Mouse (Mus musculus): ENCODE results near the gene Epb42. TPM values are rescaled to one million over a fixed set of nuclear protein-coding genes. Genes with fewer than 3 reads are reported as not detected.

Epb42 gene
- polyA plus RNA-seq (2012; fragmentation: generic; extraction: Trizol) = not detected
- long read RNA-seq, experiment 1 = 0 reads
- long read RNA-seq, experiment 2 = 0 reads

DNA sequence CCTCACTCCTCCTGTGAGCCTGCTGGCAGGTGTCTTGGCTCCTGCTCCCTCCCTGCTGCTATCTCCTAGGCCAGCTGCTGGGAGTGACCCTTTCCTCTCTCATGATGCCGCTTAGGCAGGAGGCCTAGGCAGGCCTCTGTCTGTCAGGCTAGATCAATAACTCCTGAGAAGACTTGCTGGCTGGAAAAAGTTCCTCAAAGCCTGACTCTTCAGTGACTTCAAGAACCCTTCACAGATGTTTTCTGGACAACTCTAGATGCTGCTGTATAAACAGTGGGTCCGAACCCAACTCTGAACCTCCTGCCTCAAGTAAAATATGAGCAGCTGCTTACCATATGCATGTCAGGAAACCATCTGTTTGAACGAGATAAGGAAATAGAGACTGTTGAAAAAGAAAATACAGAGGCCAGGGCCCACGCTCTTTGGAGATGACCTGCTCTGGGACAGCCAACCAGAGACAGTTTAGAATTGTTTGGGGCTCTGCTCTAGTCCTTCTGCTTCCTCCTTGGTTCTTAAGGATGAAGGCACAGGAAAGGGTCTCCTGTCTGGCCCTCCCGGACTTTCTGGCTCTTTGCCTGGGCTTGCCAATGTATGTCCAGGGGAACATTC, at the start of gene Epb42:
Gene Epb42 (minus strand): TSS at position 340 of the 609 bp plus-strand sequence.
- Histone ChIP-seq H3K79me2 (ENCODE audit: control insufficient read depth, insufficient read depth) (no peaks in the 10 kb centered on the region), H3K4me3 (ENCODE audit: insufficient read depth, poor library complexity, severe bottlenecking) (no peak within 1 kb of the TSS), H3K79me3 (ENCODE audit: low read depth) (no peaks in the 10 kb centered on the region), H3K36me3 (ENCODE audit: control insufficient read depth, insufficient read depth) (no peaks in the 10 kb centered on the region), H3K27me3 (ENCODE audit: control insufficient read depth, insufficient read depth, insufficient read length) (peaks cover 4% of the 10 kb centered on the region), H3ac (ENCODE audit: control insufficient read depth, insufficient read length, low read depth) (no peak within 1 kb of the TSS)
- TF ChIP-seq CTCF (IDR thresholded peaks at IDR 0.05; ENCODE audit: control insufficient read depth, insufficient read depth, insufficient read length) = no peak
- TF ChIP-seq USF1 (IDR thresholded peaks at IDR 0.05; ENCODE audit: low read depth) = no peak
- TF ChIP-seq MAX (IDR thresholded peaks at IDR 0.05) = no peak
- TF ChIP-seq FOSL1 (IDR thresholded peaks at IDR 0.05; ENCODE audit: insufficient read depth, low read length, poor library complexity, severe bottlenecking) = no peak

DNA sequence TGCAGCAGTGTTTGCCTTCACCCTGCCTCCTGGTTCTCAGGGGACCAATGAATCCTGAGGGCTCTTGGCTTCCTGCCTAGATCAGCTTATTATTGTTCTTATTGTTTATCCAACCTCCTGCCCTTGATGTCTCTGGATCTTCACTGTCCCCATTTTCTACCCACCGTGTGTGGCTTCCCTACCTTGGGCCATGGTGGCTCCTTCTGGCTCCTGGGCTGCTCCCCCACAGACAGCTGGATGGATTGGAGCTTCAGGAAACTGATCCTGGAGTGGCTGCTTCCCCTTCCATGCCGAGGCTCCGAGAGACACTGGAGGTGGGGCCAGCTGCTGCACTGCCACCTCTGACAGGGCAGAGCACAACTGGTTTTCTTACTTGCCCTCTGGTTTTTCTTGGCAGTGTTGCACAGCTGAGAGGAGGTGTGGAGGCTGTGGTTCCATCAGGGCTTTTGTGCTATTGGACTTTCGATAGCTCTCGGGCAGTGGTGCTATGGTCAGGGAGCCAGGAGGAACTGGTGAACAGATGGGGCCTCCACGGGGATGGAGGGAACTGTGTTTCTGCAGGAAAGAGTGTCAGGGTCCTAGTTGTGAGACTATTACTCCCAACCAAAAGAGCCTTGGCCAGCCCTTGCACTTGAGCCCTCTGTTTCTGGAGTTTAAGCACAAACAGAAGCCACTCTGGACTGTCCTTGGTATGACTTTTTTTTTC, 48.8 kb upstream of the Epb42 start, which contains the start of gene Tgm5:
Gene Tgm5 (minus strand): TSS at position 362 of the 706 bp plus-strand sequence.
- no peaks in the 10 kb centered on the region for H3K79me3 ChIP-seq (ENCODE audit: low read depth)
- TF ChIP-seq CTCF (IDR thresholded peaks at IDR 0.05; ENCODE audit: control insufficient read depth, insufficient read depth, insufficient read length) (no peak), MYOG (IDR thresholded peaks at IDR 0.05; ENCODE audit: control insufficient read depth, extremely low read depth, insufficient read length) (no peak), MYOD1 (IDR thresholded peaks at IDR 0.05; ENCODE audit: control insufficient read depth, insufficient read length, low read depth) (no peak), CEBPB (IDR thresholded peaks at IDR 0.05; ENCODE audit: low read depth) (no peak), USF1 (IDR thresholded peaks at IDR 0.05; ENCODE audit: low read depth) (no peak), FOSL1 (IDR thresholded peaks at IDR 0.05; ENCODE audit: insufficient read depth, low read length, poor library complexity, severe bottlenecking) (no peak), MAX (IDR thresholded peaks at IDR 0.05) (no peak)
- no peaks in the 10 kb centered on the region for H3K27me3 ChIP-seq (ENCODE audit: control insufficient read depth, insufficient read depth, insufficient read length)
- no peak within 1 kb of the TSS for H3K4me3 ChIP-seq (ENCODE audit: insufficient read depth, poor library complexity, severe bottlenecking)
- no peaks in the 10 kb centered on the region for H3K36me3 ChIP-seq (ENCODE audit: control insufficient read depth, insufficient read depth)
- H3K79me2 ChIP-seq (ENCODE audit: control insufficient read depth, insufficient read depth) = no peaks in the 10 kb centered on the region
- no peak within 1 kb of the TSS for H3ac ChIP-seq (ENCODE audit: control insufficient read depth, insufficient read length, low read depth)

DNA sequence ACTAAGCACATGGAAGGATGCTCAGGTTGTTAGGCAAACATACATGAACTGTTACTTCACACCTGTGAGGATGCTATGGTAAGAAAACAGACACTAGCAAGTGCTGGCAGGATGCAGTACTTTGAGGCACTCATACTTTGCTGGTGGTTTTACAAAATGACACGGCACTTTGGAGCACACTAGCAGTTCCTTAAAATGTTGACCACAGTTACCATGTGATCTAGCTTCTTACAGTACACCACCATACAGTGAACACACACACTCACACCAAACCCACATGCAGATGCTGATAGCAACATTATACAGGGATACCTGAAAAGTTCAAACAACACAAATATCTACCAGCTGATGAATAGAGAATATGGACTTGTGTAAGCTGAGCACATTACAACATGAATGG, 45.8 kb upstream of the Epb42 start:
- H3K27me3 ChIP-seq (ENCODE audit: control insufficient read depth, insufficient read depth, insufficient read length) = peaks cover 2% of the 10 kb centered on the region
- H3ac ChIP-seq (ENCODE audit: control insufficient read depth, insufficient read length, low read depth) = no peak overlapping the region
- no peaks in the 10 kb centered on the region for H3K36me3 ChIP-seq (ENCODE audit: control insufficient read depth, insufficient read depth)
- H3K79me3 ChIP-seq (ENCODE audit: low read depth) = no peaks in the 10 kb centered on the region
- no peaks in the 10 kb centered on the region for H3K79me2 ChIP-seq (ENCODE audit: control insufficient read depth, insufficient read depth)
- TF ChIP-seq MYOG (IDR thresholded peaks at IDR 0.05; ENCODE audit: control insufficient read depth, extremely low read depth, insufficient read length) = no peak
- no peak for TF ChIP-seq MAX (IDR thresholded peaks at IDR 0.05)
- TF ChIP-seq MYOD1 (IDR thresholded peaks at IDR 0.05; ENCODE audit: control insufficient read depth, insufficient read length, low read depth) = no peak
- TF ChIP-seq CEBPB (IDR thresholded peaks at IDR 0.05; ENCODE audit: low read depth) = no peak
- TF ChIP-seq CTCF (IDR thresholded peaks at IDR 0.05; ENCODE audit: control insufficient read depth, insufficient read depth, insufficient read length) = no peak
- TF ChIP-seq FOSL1 (IDR thresholded peaks at IDR 0.05; ENCODE audit: insufficient read depth, low read length, poor library complexity, severe bottlenecking) = no peak
- no peak for TF ChIP-seq USF1 (IDR thresholded peaks at IDR 0.05; ENCODE audit: low read depth)
- H3K4me3 ChIP-seq (ENCODE audit: insufficient read depth, poor library complexity, severe bottlenecking) = no peak overlapping the region

DNA sequence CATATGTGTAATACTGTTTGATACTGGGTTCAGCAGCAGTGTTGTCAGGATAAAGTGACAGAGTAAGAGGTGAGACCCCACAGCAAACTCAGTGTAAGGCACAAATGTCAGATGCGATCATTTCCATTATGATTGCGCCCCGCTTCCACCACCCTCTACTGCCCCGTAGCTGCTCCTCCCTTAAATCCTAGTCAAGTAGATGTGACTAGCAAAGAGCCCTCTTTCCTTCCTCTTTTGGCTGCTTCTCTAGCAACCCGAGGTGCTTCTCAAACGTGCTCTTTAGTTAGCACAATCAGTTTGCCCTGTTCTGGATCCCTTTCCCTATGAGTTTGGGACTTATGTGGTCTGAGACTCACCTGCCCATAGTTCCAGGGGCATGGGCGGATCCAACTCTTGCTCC, 37.9 kb upstream of the Epb42 start:
- Histone ChIP-seq H3K79me2 (ENCODE audit: control insufficient read depth, insufficient read depth) (no peaks in the 10 kb centered on the region), H3K4me3 (ENCODE audit: insufficient read depth, poor library complexity, severe bottlenecking) (no peak overlapping the region), H3K27me3 (ENCODE audit: control insufficient read depth, insufficient read depth, insufficient read length) (peaks cover 11% of the 10 kb centered on the region), H3ac (ENCODE audit: control insufficient read depth, insufficient read length, low read depth) (no peak overlapping the region), H3K79me3 (ENCODE audit: low read depth) (no peaks in the 10 kb centered on the region), H3K36me3 (ENCODE audit: control insufficient read depth, insufficient read depth) (no peaks in the 10 kb centered on the region)
- TF ChIP-seq FOSL1 (IDR thresholded peaks at IDR 0.05; ENCODE audit: insufficient read depth, low read length, poor library complexity, severe bottlenecking) (no peak), USF1 (IDR thresholded peaks at IDR 0.05; ENCODE audit: low read depth) (no peak), MAX (IDR thresholded peaks at IDR 0.05) (no peak), CTCF (IDR thresholded peaks at IDR 0.05; ENCODE audit: control insufficient read depth, insufficient read depth, insufficient read length) (no peak), MYOD1 (IDR thresholded peaks at IDR 0.05; ENCODE audit: control insufficient read depth, insufficient read length, low read depth) (no peak), CEBPB (IDR thresholded peaks at IDR 0.05; ENCODE audit: low read depth) (no peak), MYOG (IDR thresholded peaks at IDR 0.05; ENCODE audit: control insufficient read depth, extremely low read depth, insufficient read length) (no peak)

DNA sequence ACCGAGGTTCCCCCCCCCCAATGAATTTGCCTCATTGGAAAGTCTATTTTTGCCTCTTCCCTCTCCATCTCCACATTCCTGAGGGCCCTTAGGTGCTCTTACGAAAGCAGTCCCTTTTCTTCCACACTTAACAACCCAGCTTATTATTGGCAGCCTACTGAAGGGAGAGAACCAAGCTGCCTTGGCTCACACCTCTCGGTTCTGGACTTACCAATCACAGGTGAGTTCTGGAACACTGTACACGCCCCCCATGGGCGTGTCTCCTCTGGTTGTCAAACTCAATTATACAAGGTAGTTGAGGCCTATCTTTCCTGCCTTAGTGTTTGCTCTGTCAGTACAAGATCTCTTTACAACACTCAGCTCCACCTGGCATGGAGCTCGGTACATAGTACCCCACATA, 35.0 kb upstream of the Epb42 start:
- Histone ChIP-seq H3K79me2 (ENCODE audit: control insufficient read depth, insufficient read depth) (no peaks in the 10 kb centered on the region), H3ac (ENCODE audit: control insufficient read depth, insufficient read length, low read depth) (no peak overlapping the region), H3K79me3 (ENCODE audit: low read depth) (no peaks in the 10 kb centered on the region), H3K36me3 (ENCODE audit: control insufficient read depth, insufficient read depth) (no peaks in the 10 kb centered on the region), H3K27me3 (ENCODE audit: control insufficient read depth, insufficient read depth, insufficient read length) (peaks cover 4% of the 10 kb centered on the region), H3K4me3 (ENCODE audit: insufficient read depth, poor library complexity, severe bottlenecking) (no peak overlapping the region)
- no peak for TF ChIP-seq MYOG (IDR thresholded peaks at IDR 0.05; ENCODE audit: control insufficient read depth, extremely low read depth, insufficient read length)

DNA sequence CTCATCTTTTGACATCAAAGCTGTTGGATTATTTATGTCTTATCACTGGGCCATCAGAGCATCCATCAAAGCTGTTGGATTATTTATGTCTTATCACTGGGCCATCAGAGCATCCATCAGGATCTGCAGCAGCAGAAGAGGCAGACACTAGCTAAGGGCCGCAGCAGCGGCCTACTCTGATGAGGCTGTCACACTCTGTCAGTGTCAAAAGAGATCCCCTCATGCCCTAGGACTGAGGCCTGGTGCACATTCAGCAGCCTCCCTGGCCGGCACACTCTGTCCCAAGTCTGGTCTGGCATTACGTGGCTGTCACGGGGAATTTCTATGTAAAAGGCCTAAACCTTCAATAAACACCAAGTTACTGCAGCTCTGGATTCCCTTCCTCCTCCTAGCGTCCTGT, 32.6 kb upstream of the Epb42 start:
- no peak overlapping the region for H3ac ChIP-seq (ENCODE audit: control insufficient read depth, insufficient read length, low read depth)

More for the DNA sequence above, 32.6 kb upstream of the Epb42 start:
- no peaks in the 10 kb centered on the region for H3K79me2 ChIP-seq (ENCODE audit: control insufficient read depth, insufficient read depth)
- TF ChIP-seq FOSL1 (IDR thresholded peaks at IDR 0.05; ENCODE audit: insufficient read depth, low read length, poor library complexity, severe bottlenecking) = no peak
- no peak for TF ChIP-seq CEBPB (IDR thresholded peaks at IDR 0.05; ENCODE audit: low read depth)
- TF ChIP-seq MYOD1 (IDR thresholded peaks at IDR 0.05; ENCODE audit: control insufficient read depth, insufficient read length, low read depth) = no peak
- no peak for TF ChIP-seq USF1 (IDR thresholded peaks at IDR 0.05; ENCODE audit: low read depth)
- no peak for TF ChIP-seq MYOG (IDR thresholded peaks at IDR 0.05; ENCODE audit: control insufficient read depth, extremely low read depth, insufficient read length)
- peaks cover 4% of the 10 kb centered on the region for H3K27me3 ChIP-seq (ENCODE audit: control insufficient read depth, insufficient read depth, insufficient read length)
- no peak overlapping the region for H3K4me3 ChIP-seq (ENCODE audit: insufficient read depth, poor library complexity, severe bottlenecking)
- H3K36me3 ChIP-seq (ENCODE audit: control insufficient read depth, insufficient read depth) = no peaks in the 10 kb centered on the region
- H3K79me3 ChIP-seq (ENCODE audit: low read depth) = no peaks in the 10 kb centered on the region

Measured in C2C12 (cell line).